ENCODE assay signal across 8 mouse cellular contexts in the genomic region with DNA sequence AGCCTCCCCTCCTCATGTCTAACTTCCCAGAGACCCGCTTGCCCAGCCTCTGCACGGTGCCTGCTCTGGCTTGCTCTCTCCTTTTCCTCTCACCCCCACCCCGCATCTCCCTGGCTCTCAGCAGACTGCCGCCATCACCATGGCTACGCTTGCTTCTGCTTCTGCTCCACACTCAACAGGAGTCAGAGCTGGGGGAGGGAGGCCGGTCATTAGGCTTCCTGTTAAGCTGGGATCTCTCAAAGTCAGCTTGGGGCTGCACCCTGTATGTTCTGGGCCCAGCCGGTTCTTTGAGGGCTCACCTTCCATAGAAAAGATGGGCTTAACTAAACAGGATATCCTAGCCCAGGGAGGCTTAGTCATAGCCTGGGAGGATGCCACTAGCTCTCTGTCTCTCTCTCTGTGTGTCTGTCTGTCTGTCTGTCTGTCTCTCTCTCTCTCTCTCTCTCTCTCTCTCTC.
DNase-seq lines count a peak whose midpoint lies in the region; ATAC-seq and TF ChIP-seq lines count a peak whose summit lies in the region.

No protein-coding gene starts in this region.

- no peak overlapping the region for H3K27ac ChIP-seq in embryonic facial prominence, embryonic 13.5 days
- peak overlapping the region; percentile 62 for H3K27ac ChIP-seq in hindbrain, embryonic 13.5 days
- peak overlapping the region; percentile 65; the same call in 1 of the 2 replicates for H3K27ac ChIP-seq in left cerebral cortex, adult 2 months
- no peak overlapping the region for H3K27ac ChIP-seq in gastrocnemius, adult 2 months

- no peak overlapping the region for H3K4me3 ChIP-seq in embryonic facial prominence, embryonic 13.5 days
- H3K4me3 ChIP-seq in hindbrain, embryonic 13.5 days: no peak overlapping the region
- no peak overlapping the region for H3K4me3 ChIP-seq in left cerebral cortex, adult 2 months
- no peak overlapping the region for H3K4me3 ChIP-seq in gastrocnemius, adult 2 months

- H3K27me3 ChIP-seq in embryonic facial prominence, embryonic 13.5 days: no peaks in the 10 kb centered on the region
- H3K27me3 ChIP-seq in hindbrain, embryonic 13.5 days: no peaks in the 10 kb centered on the region

- no peaks in the 10 kb centered on the region for H3K36me3 ChIP-seq in embryonic facial prominence, embryonic 13.5 days
- H3K36me3 ChIP-seq in hindbrain, embryonic 13.5 days: no peaks in the 10 kb centered on the region

- DNase-seq in 416B (ENCODE audit: low read depth): peak; percentile 67
- DNase-seq in Muller cell, postnatal 12 days (ENCODE audit: inconsistent ontology term): peak; percentile 43
- DNase-seq in left cerebral cortex, adult 2 months (ENCODE audit: extremely low spot score in 1 of 2, low spot score in 2 of 2): peak; percentile 39 to 68
- peak; percentile 50 to 72 for DNase-seq in right cerebral cortex, postnatal 36 days (ENCODE audit: low spot score in 2 of 2)
- DNase-seq in gastrocnemius, adult 2 months: no peak

- intact Hi-C loops in left cerebral cortex, adult 2 months (cut with DNase I): no loop called here
- intact Hi-C loops in gastrocnemius, adult 2 months (cut with DNase I): no loop called here

- ATAC-seq in embryonic facial prominence, embryonic 13.5 days (ENCODE audit: insufficient number of reproducible peaks, insufficient read depth, low FRiP score, low TSS enrichment, low read depth): peak; percentile 79; the same call in 1 of the 2 replicates
- peak; percentile 93 for ATAC-seq in hindbrain, embryonic 13.5 days (ENCODE audit: low FRiP score)
- ATAC-seq in megakaryocyte progenitor cell, adult 5-6 weeks (replicated peaks; ENCODE audit: poor library complexity): peak; percentile 61

- H3K4me2 ChIP-seq in embryonic facial prominence, embryonic 13.5 days: peak overlapping the region; percentile 9; the same call in 1 of the 2 replicates
- H3K4me2 ChIP-seq in hindbrain, embryonic 13.5 days: peak overlapping the region; percentile 33; the same call in 1 of the 2 replicates

- no peaks in the 10 kb centered on the region for H3K9me3 ChIP-seq in embryonic facial prominence, embryonic 13.5 days
- H3K9me3 ChIP-seq in hindbrain, embryonic 13.5 days: no peaks in the 10 kb centered on the region

- H3K4me1 ChIP-seq in embryonic facial prominence, embryonic 13.5 days: peaks cover 21% of the 10 kb centered on the region
- peaks cover 27% of the 10 kb centered on the region for H3K4me1 ChIP-seq in hindbrain, embryonic 13.5 days (replicated peaks)

- H3K9ac ChIP-seq in embryonic facial prominence, embryonic 13.5 days: 0 out of 2 replicates have a peak overlapping the region, but pooled peaks have one; percentile 16
- peak overlapping the region; percentile 53 for H3K9ac ChIP-seq in hindbrain, embryonic 13.5 days

- TF ChIP-seq CTCF in left cerebral cortex, adult 2 months (IDR thresholded peaks at IDR 0.05): no peak
- TF ChIP-seq CTCF in gastrocnemius, adult 2 months (IDR thresholded peaks at IDR 0.05): no peak

- 7% methylated on average over 7 of the region's 7 CpGs for WGBS in embryonic facial prominence, embryonic 13.5 days
- WGBS in hindbrain, embryonic 13.5 days: under 1% methylated on average over 7 of the region's 7 CpGs

Comparison
In these comparisons a context has a peak if more than half of its experiments do, and no peak if none do; other contexts are left out.
1. H3K27ac ChIP-seq: peak in hindbrain, embryonic 13.5 days (single experiment) and left cerebral cortex, adult 2 months (single experiment); none in embryonic facial prominence, embryonic 13.5 days (single experiment) and gastrocnemius, adult 2 months (single experiment).
2. Peak in every context shown above with its lines, with median percentiles within 50 percentile points of each other: ATAC-seq.